Mouse (Mus musculus) forebrain, embryonic 16.5 days (tissue): ENCODE measurements around the gene Rai1. TPM values are rescaled to one million over a fixed set of nuclear protein-coding genes. Genes with fewer than 3 reads are reported as not detected.

ENCODE experiments used
- ATAC-seq: fragments of 200-750 bp; cut with Nextera tagmentation; 2 replicates; pipeline ENCODE4 v1.8.0; 2017; ENCODE audit warnings: mild to moderate bottlenecking, moderate library complexity
- H3K27ac ChIP-seq: fragments of 300-500 bp; sonication (generic); 2 replicates; pipeline ENCODE4 v1.5.1; 2014; ENCODE audit warnings: low read length, control low read depth
- H3K27me3 ChIP-seq: fragments of 300-500 bp; sonication (generic); replicated peaks from 2 replicates; pipeline ENCODE4 v1.6.1; 2014; ENCODE audit warnings: low read length; ENCODE audit not compliant: control insufficient read depth, insufficient read depth
- H3K36me3 ChIP-seq: fragments of 300-500 bp; sonication (generic); 2 replicates; pipeline ENCODE4 v1.6.1; 2014; ENCODE audit not compliant: control insufficient read depth, insufficient read depth
- H3K4me1 ChIP-seq: fragments of 300-500 bp; sonication (generic); replicated peaks from 2 replicates; pipeline ENCODE4 v1.6.1; 2014; ENCODE audit warnings: low read length; ENCODE audit not compliant: control insufficient read depth, insufficient read depth
- H3K4me2 ChIP-seq: fragments of 300-500 bp; sonication (generic); 2 replicates; pipeline ENCODE4 v1.6.1; 2014; ENCODE audit warnings: mild to moderate bottlenecking, low read length, control low read depth
- H3K4me3 ChIP-seq: fragments of 300-500 bp; sonication (generic); replicated peaks from 2 replicates; pipeline ENCODE4 v1.5.1; 2014; ENCODE audit warnings: mild to moderate bottlenecking, low read length, control low read depth
- H3K9ac ChIP-seq: fragments of 300-500 bp; sonication (generic); replicated peaks from 2 replicates; pipeline ENCODE4 v1.6.1; 2014; ENCODE audit warnings: low read depth, low read length, control low read depth
- H3K9me3 ChIP-seq: fragments of 300-500 bp; sonication (generic); 2 replicates; pipeline ENCODE4 v1.6.1; 2016; ENCODE audit warnings: low read length; ENCODE audit not compliant: control insufficient read depth
- WGBS: fragments of 180-500 bp; shearing (Covaris S2); extraction: QIAGEN DNeasy Blood & Tissue Kit; methylation state at CpG from one replicate; pipeline ENCODE4 v1.1.7; 2014; 5-methylcytosine and 5-hydroxymethylcytosine counted together
- polyA plus RNA-seq: library from polyadenylated mRNA; unstranded; fragments of >200 nt; fragmentation: Nextera tagmentation; extraction: Ambion mirVana; gene quantifications from 2 replicates; pipeline ENCODE4 v1.2.1, GENCODE M21; 2015

Gene Rai1
- 30.2 and 30.3 TPM in 2 replicates for polyA plus RNA-seq

DNA sequence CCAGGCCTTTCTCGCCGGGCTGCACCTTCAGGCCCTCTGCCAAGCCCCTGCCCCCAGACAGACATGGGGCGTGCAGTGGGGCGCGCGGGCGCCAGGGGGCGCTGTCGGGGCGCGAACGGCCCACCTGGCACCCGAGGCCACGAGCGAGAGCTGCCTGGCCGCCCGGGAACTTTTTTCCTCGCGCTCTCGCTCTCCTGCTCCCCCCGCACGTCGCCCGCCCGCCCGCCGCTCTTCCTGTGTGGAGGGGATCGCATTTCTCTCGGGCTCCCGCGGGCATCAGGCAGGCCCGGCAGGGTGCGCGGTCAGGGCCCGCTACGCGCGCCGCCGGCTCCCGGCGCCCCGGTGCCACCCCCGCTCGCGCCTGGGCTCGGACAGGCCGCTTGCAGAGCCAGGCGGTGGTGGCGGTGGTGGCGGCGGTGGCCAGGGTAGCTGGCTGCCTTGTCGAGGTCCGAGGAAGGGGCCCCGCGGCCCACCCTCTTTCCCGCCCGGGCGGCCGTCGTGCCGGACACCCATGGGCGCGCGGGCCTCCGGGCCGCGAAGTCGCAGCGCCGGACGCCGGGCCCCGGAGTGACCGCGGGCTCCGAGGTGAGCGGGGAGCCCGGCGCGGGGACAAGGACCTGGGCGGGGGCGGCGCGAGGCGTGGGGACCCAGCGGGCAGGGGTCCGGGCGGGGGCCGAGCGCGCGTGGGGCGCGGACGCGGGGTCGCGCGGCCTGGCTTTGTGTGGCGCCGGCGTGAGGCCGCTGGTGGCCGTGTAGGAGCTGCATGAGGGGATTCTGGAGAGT is at the start of gene Rai1:
Rai1 (plus strand) TSS at position 204 of the 783 bp plus-strand sequence.
- no peaks in the 10 kb centered on the region for H3K9me3 ChIP-seq
- peaks cover 36% of the 10 kb centered on the region for H3K4me1 ChIP-seq
- H3K4me3 ChIP-seq = peak within 1 kb of the TSS; percentile 63
- peak within 1 kb of the TSS; percentile 99 for H3K9ac ChIP-seq
- no peaks in the 10 kb centered on the region for H3K27me3 ChIP-seq
- H3K4me2 ChIP-seq = peak within 1 kb of the TSS; percentile 77
- ATAC-seq = peak; percentile 86
- H3K36me3 ChIP-seq = no peaks in the 10 kb centered on the region
- under 1% methylated on average over 67 of the region's 105 CpGs for WGBS
- H3K27ac ChIP-seq = peak within 1 kb of the TSS; percentile 93

DNA sequence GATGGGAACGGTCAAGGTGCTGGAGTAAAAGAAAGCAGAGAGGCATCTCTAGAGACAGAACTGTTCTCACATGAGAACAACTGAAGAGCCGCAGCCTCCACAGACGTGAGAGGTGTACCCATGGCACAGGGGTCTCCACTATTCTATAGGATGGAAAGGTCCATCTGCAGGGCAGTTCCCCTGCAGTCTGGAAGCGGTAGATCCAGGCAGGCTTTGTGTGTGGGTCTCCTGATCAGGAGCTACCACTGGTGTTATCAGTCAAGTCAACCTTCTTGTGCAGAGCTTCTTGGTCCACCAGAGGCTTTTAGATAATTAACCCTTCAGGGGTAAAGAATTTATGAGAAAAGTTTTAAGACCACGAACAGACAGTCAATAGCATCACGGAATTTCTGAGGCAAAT is 48.3 kb upstream of the Rai1 start:
- Histone ChIP-seq H3K4me2 (no peak overlapping the region), H3K27ac (no peak overlapping the region), H3K4me3 (no peak overlapping the region), H3K9me3 (no peaks in the 10 kb centered on the region), H3K9ac (no peak overlapping the region), H3K36me3 (no peaks in the 10 kb centered on the region), H3K27me3 (no peaks in the 10 kb centered on the region), H3K4me1 (no peaks in the 10 kb centered on the region)
- WGBS = 79% methylated on average over 6 of the region's 6 CpGs
- no peak for ATAC-seq

DNA sequence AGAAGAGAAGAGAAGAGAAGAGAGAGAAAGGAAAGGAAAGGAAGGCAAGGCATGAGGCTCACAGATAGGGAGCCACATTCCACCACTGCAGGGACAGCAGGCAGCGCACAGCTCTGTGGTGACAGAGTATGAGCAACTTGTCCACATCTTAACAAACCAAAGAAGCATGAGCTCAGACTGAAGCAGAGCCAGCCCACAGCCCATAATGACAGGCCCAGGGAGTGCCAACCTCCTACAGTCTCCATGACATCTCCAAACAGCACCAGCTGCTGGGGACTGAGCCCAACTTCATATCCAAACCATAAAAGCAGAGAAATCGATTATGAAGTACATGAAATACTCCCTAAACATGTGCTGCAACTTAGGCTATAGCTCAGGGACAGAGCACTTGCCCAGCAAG is 46.8 kb upstream of the Rai1 start:
- ATAC-seq = no peak
- 66% methylated on average over 2 of the region's 2 CpGs for WGBS
- H3K36me3 ChIP-seq = no peaks in the 10 kb centered on the region

DNA sequence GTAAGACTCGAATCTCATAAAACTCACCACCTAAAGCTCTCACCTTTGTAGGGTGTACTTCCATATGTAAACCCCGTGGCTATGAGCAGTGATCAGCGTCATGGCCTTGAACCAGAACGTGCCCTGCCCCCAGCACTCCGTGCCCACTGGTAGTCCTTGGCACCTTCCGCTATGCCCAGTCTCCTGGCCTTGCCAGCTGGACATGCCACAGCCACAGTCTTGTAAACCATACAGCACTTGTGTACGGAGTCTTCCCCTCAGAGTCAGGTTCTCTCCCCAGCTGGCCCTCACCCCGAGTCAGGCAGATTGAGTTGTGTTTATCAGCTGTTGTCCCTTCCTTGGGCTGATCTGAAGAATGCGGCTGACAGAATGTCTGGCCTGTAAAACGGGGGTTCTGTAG is 46.4 kb upstream of the Rai1 start:
- H3K9me3 ChIP-seq = no peaks in the 10 kb centered on the region
- no peaks in the 10 kb centered on the region for H3K4me1 ChIP-seq
- no peak overlapping the region for H3K4me3 ChIP-seq
- H3K27me3 ChIP-seq = no peaks in the 10 kb centered on the region
- H3K4me2 ChIP-seq = no peak overlapping the region
- WGBS = 87% methylated on average over 10 of the region's 10 CpGs
- no peak overlapping the region for H3K9ac ChIP-seq
- no peak for ATAC-seq
- no peaks in the 10 kb centered on the region for H3K36me3 ChIP-seq
- no peak overlapping the region for H3K27ac ChIP-seq

More for the DNA sequence above, 46.8 kb upstream of the Rai1 start:
- Histone ChIP-seq H3K4me3 (no peak overlapping the region), H3K27ac (no peak overlapping the region), H3K9ac (no peak overlapping the region), H3K9me3 (no peaks in the 10 kb centered on the region), H3K4me1 (no peaks in the 10 kb centered on the region), H3K4me2 (no peak overlapping the region), H3K27me3 (no peaks in the 10 kb centered on the region)

DNA sequence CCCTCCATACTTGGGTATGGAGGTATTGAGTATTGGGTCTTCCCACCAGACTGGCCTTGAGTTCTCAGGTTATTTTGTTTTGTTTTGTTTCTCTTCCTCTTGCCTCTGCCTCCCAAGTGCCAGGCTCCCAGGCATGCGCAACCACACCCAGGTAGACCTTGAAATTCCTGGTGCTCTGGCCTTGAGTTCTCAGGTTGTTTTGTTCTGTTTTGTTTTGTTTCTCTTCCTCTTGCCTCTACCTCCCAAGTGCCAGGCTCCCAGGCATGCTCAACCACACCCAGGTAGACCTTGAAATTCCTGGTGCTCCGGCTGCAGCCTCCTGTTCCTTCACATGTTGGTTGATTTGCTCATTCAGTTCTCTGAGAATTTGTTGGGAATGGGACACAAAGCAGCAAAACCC is 44.8 kb upstream of the Rai1 start:
- Histone ChIP-seq H3K36me3 (no peaks in the 10 kb centered on the region), H3K9me3 (no peaks in the 10 kb centered on the region), H3K4me2 (no peak overlapping the region), H3K27me3 (no peaks in the 10 kb centered on the region), H3K4me3 (no peak overlapping the region), H3K27ac (no peak overlapping the region), H3K4me1 (no peaks in the 10 kb centered on the region), H3K9ac (no peak overlapping the region)
- 91% methylated on average over 2 of the region's 2 CpGs for WGBS
- ATAC-seq = no peak

DNA sequence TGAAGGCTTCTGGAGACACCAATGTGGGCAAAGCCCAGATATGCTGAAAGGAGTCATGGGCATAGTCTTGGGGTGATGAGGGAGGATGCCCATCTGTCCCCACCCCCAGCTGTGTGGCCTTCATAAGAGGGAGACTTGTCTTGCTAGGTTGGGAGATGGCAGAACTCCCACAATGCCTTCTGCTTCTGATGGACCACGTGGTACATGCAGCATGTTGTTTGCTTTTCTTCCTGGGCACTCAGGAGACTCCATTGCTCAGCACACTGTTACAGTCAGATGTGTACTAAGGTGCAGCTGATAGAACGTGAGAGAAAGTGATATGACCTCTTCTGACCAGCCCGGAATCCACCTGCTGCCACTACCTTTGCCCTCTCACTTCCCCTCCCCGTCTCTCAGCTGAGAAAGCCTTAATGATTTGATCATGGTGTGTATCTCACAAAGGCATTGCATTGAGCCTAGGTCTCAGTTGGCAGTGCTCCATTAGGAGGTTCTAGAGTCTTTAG is 43.3 kb upstream of the Rai1 start:
- Histone ChIP-seq H3K4me1 (no peaks in the 10 kb centered on the region), H3K4me2 (no peak overlapping the region), H3K9ac (no peak overlapping the region), H3K9me3 (no peaks in the 10 kb centered on the region), H3K36me3 (no peaks in the 10 kb centered on the region), H3K27me3 (no peaks in the 10 kb centered on the region), H3K27ac (no peak overlapping the region), H3K4me3 (no peak overlapping the region)
- no peak for ATAC-seq
- WGBS = 82% methylated on average over 4 of the region's 4 CpGs

DNA sequence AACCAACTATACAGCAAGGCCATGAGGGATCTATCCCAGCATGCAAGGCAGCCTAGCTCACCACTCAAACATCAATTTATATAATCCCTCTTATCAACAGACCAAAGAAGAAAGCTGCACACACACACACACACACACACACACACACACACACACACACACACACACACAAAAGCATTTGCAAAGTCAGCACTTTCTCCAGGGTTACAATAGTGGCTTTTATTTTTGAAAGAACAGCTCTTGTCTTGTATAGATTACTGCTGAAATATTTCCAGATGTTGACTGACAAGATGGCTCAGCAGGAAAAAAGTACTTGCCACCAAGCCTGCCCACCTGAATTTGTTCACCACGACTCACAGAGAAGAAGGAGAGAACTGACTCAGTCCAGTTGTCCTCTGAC is 39.5 kb upstream of the Rai1 start:
- no peak for ATAC-seq
- H3K27ac ChIP-seq = no peak overlapping the region
- WGBS = 63% methylated on average over 1 of the region's 1 CpGs

DNA sequence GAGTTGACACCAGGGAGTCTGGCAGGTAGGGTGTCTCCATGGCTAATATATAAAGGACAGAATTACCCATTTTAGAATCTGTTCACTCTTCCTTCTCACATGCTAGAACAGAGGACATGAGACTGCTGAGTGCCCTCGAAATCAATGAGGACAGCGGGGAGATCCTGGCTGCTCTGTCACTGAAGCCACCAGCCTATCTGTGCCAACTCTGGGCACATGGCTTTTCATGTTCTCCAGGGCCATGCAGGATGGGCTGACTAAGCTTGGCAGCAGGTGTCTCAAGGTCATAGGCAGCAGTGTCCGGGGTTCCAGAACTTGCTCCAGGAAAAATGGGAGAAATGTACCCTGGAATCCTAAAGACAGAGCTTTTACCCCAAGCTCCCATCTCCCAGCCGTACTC is 37.2 kb upstream of the Rai1 start:
- H3K9ac ChIP-seq = no peak overlapping the region
- H3K9me3 ChIP-seq = no peaks in the 10 kb centered on the region
- H3K27ac ChIP-seq = no peak overlapping the region
- H3K4me1 ChIP-seq = no peaks in the 10 kb centered on the region
- no peak overlapping the region for H3K4me2 ChIP-seq
- H3K4me3 ChIP-seq = no peak overlapping the region
- H3K27me3 ChIP-seq = no peaks in the 10 kb centered on the region
- 89% methylated on average over 4 of the region's 4 CpGs for WGBS
- no peak for ATAC-seq
- no peaks in the 10 kb centered on the region for H3K36me3 ChIP-seq

More for the DNA sequence above, 39.5 kb upstream of the Rai1 start:
- Histone ChIP-seq H3K4me1 (no peaks in the 10 kb centered on the region), H3K4me3 (no peak overlapping the region), H3K4me2 (no peak overlapping the region), H3K9ac (no peak overlapping the region), H3K9me3 (no peaks in the 10 kb centered on the region), H3K36me3 (no peaks in the 10 kb centered on the region), H3K27me3 (no peaks in the 10 kb centered on the region)

DNA sequence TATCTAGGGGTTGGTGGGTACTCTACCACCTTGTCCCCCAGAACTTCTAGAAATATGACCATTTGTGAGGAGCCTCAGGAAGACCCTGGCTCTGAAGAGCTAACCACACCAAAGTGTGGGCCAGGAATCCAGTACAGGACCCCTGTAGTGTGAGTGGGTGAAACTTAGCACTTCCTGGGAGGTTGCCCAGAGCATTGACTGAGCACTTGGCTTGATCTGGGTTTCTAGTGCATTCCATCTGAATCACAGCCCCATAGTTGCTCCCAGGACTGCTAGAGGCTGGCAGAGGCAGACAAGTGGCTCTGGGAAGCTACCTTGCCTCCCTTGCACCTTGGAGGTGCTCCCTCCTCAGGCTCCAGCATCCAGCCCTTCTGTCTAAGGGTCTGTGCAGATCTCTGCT is 36.2 kb upstream of the Rai1 start:
- Histone ChIP-seq H3K27ac (no peak overlapping the region), H3K9me3 (no peaks in the 10 kb centered on the region), H3K36me3 (no peaks in the 10 kb centered on the region), H3K4me1 (no peaks in the 10 kb centered on the region), H3K4me3 (no peak overlapping the region), H3K4me2 (no peak overlapping the region), H3K27me3 (no peaks in the 10 kb centered on the region), H3K9ac (no peak overlapping the region)
- no peak for ATAC-seq
